Mouse (Mus musculus): Measurements from ENCODE around the gene Nrxn2. TPM values are rescaled to one million over a fixed set of nuclear protein-coding genes. Genes with fewer than 3 reads are reported as not detected.

Gene Nrxn2
- total and polyA plus RNA-seq, 3 experiments, result 0.20 to 0.71 (median 0.30) TPM

DNA sequence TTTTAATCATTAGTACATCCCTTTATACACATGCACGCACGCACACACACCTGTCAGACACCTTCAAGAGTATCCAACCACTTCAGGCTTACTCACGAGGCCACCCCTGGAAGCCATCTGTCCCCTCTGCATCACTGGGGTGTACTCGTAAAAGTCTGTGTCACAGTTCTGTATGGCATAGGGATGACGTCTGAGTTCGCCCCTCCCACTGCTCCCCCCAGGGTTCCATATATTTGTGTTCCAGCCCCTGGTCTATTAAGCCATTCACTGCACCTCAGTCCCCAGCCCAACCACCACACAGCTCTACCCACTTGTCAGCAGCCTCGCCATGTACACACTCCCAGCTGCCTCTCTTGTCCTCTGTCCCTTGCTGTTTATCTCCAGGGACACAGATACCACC, 3.5 kb downstream of the Nrxn2 start:
- H3K27ac ChIP-seq (ENCODE audit: insufficient read depth, low read depth), result no peak overlapping the region
- TF ChIP-seq ZMIZ1 (IDR thresholded peaks at IDR 0.05; ENCODE audit: low read depth, low read length) (no peak), ZNF384 (IDR thresholded peaks at IDR 0.05; ENCODE audit: low read depth, low read length) (no peak), NELFE (IDR thresholded peaks at IDR 0.05; ENCODE audit: low read depth, low read length) (no peak), GABPA (IDR thresholded peaks at IDR 0.05; ENCODE audit: insufficient replicate concordance, low read depth, low read length) (no peak), TBP (conservative IDR thresholded peaks at IDR 0.05; ENCODE audit: low read depth, low read length) (no peak), ETS1 (conservative IDR thresholded peaks at IDR 0.05; ENCODE audit: low read depth, low read length) (no peak), POLR2AphosphoS2 (IDR thresholded peaks at IDR 0.05; ENCODE audit: low read depth, low read length) (no peak), ZC3H11A (IDR thresholded peaks at IDR 0.05; ENCODE audit: low read depth, low read length) (no peak), RAD21 (IDR thresholded peaks at IDR 0.05; ENCODE audit: low read depth, low read length) (no peak), ZKSCAN1 (IDR thresholded peaks at IDR 0.05; ENCODE audit: borderline replicate concordance, low read depth, low read length) (no peak), EP300 (IDR thresholded peaks at IDR 0.05; ENCODE audit: low read length) (no peak), UBTF (IDR thresholded peaks at IDR 0.05; ENCODE audit: low read depth, low read length) (no peak), BHLHE40 (IDR thresholded peaks at IDR 0.05; ENCODE audit: low read depth, low read length) (no peak)
- H3K9ac ChIP-seq (ENCODE audit: insufficient read depth, low read depth), result no peak overlapping the region
- no peaks in the 10 kb centered on the region for H3K79me2 ChIP-seq (replicated peaks; ENCODE audit: control insufficient read depth, extremely low read depth, insufficient read depth, poor library complexity, severe bottlenecking)
- no peak for DNase-seq (ENCODE audit: extremely low read depth)
- in situ Hi-C loops (cut with MboI; ENCODE audit: low pct_ligation_motif_present, low pct_unique_long_range_greater_than_20kb, low sequenced_read_pairs) (no loop called here), dilution Hi-C loops (cut with MboI; ENCODE audit: extremely low pct_ligation_motif_present, extremely low pct_unique_long_range_greater_than_20kb, low sequenced_read_pairs) (no loop called here)
- H3K36me3 ChIP-seq (replicated peaks in 1 of 2; ENCODE audit: control insufficient read depth in 1 of 2, insufficient read depth in 1 of 2, low read length in 1 of 2), result no peaks in the 10 kb centered on the region
- H3K4me2 ChIP-seq (ENCODE audit: insufficient read depth, low read depth, poor library complexity, severe bottlenecking), result no peak overlapping the region
- peaks cover 64% of the 10 kb centered on the region for H3K27me3 ChIP-seq (replicated peaks)
- H3K4me3 ChIP-seq (replicated peaks in 1 of 3; ENCODE audit: low read depth in 2 of 3, low read length in 2 of 3, poor library complexity in 1 of 3), result no peak overlapping the region
- H3K9me3 ChIP-seq (replicated peaks; ENCODE audit: low read length), result no peaks in the 10 kb centered on the region
- H3K4me1 ChIP-seq (ENCODE audit: control insufficient read depth in 1 of 2, insufficient read depth in 2 of 2), result peaks cover 4 to 23% of the 10 kb centered on the region in 2 experiments; a peak in 3 of 4 replicates

DNA sequence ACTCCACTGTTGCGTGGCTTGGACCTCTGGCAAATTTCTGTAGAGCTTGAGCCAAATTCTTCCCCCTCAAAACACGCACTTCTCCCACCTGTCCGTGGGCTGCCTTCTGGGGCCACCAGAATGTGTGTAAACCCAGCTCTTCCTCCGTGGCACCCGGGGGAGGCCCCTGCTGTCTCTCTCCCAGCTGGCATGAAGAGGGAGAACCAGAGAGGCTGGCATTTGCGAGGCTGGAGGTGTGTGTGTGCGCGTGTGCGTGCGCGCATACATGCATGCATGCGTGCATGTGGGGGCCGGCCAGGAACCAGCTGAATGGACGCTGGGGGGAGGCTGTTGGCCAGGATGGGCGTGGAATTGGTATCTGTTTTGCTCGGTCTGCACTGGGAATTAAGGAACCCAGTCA, 4.7 kb downstream of the Nrxn2 start:
- peaks cover 3% of the 10 kb centered on the region for H3K9me3 ChIP-seq (replicated peaks; ENCODE audit: low read length)
- H3K36me3 ChIP-seq (replicated peaks in 1 of 2; ENCODE audit: control insufficient read depth in 1 of 2, insufficient read depth in 1 of 2, low read length in 1 of 2), result no peaks in the 10 kb centered on the region
- peaks cover 64% of the 10 kb centered on the region for H3K27me3 ChIP-seq (replicated peaks)
- no peak for DNase-seq (ENCODE audit: extremely low read depth)
- TF ChIP-seq MYC (IDR thresholded peaks at IDR 0.05; ENCODE audit: low read depth, low read length), result no peak
- TF ChIP-seq MEF2A (IDR thresholded peaks at IDR 0.05; ENCODE audit: borderline replicate concordance, low read depth, low read length), result no peak
- no peak for TF ChIP-seq ZMIZ1 (IDR thresholded peaks at IDR 0.05; ENCODE audit: low read depth, low read length)
- TF ChIP-seq RAD21 (IDR thresholded peaks at IDR 0.05; ENCODE audit: low read depth, low read length), result no peak
- TF ChIP-seq POLR2AphosphoS2 (IDR thresholded peaks at IDR 0.05; ENCODE audit: low read depth, low read length), result no peak
- no peak for TF ChIP-seq MAFK (IDR thresholded peaks at IDR 0.05; ENCODE audit: insufficient replicate concordance, low read length)
- no peak for TF ChIP-seq MXI1 (IDR thresholded peaks at IDR 0.05; ENCODE audit: low read depth, low read length)
- TF ChIP-seq ZKSCAN1 (IDR thresholded peaks at IDR 0.05; ENCODE audit: borderline replicate concordance, low read depth, low read length), result no peak
- no peak for TF ChIP-seq CHD2 (IDR thresholded peaks at IDR 0.05; ENCODE audit: low read length)
- TF ChIP-seq TCF12 (IDR thresholded peaks at IDR 0.05; ENCODE audit: low read depth, low read length), result no peak
- no peak for TF ChIP-seq ZC3H11A (IDR thresholded peaks at IDR 0.05; ENCODE audit: low read depth, low read length)
- peaks cover 0 to 12% of the 10 kb centered on the region in 2 experiments; a peak in 2 of 4 replicates for H3K4me1 ChIP-seq (ENCODE audit: control insufficient read depth in 1 of 2, insufficient read depth in 2 of 2)
- H3K4me3 ChIP-seq (replicated peaks in 1 of 3; ENCODE audit: low read depth in 2 of 3, low read length in 2 of 3, poor library complexity in 1 of 3), result no peak overlapping the region
- dilution Hi-C loops (cut with MboI; ENCODE audit: extremely low pct_ligation_motif_present, extremely low pct_unique_long_range_greater_than_20kb, low sequenced_read_pairs), result no loop called here
- no peaks in the 10 kb centered on the region for H3K79me2 ChIP-seq (replicated peaks; ENCODE audit: control insufficient read depth, extremely low read depth, insufficient read depth, poor library complexity, severe bottlenecking)
- no peak overlapping the region for H3K4me2 ChIP-seq (ENCODE audit: insufficient read depth, low read depth, poor library complexity, severe bottlenecking)
- in situ Hi-C loops (cut with MboI; ENCODE audit: low pct_ligation_motif_present, low pct_unique_long_range_greater_than_20kb, low sequenced_read_pairs), result no loop called here
- H3K27ac ChIP-seq (ENCODE audit: insufficient read depth, low read depth), result no peak overlapping the region
- H3K9ac ChIP-seq (ENCODE audit: insufficient read depth, low read depth), result no peak overlapping the region

Measured in CH12.LX (cell line).